Mouse (Mus musculus) neural tube, embryonic 15.5 days (tissue): ENCODE data around the gene Abhd15. TPM values are rescaled to one million over a fixed set of nuclear protein-coding genes. Genes with fewer than 3 reads are reported as not detected.
A peak's percentile ranks its signal among the peaks of the same experiment; 100 is the strongest.

Experiments
- ATAC-seq: fragments of 200-750 bp; cut with Nextera tagmentation; 2 replicates; pipeline ENCODE4 v1.8.0; 2017; ENCODE audit warnings: mild to moderate bottlenecking, moderate TSS enrichment, moderate library complexity; ENCODE audit not compliant: low FRiP score
- H3K27ac ChIP-seq: fragments of 300-500 bp; sonication (generic); replicated peaks from 2 replicates; pipeline ENCODE4 v1.5.1; 2015; ENCODE audit warnings: mild to moderate bottlenecking, inconsistent platforms
- H3K27me3 ChIP-seq: fragments of 300-500 bp; sonication (generic); replicated peaks from 2 replicates; pipeline ENCODE4 v1.6.1; 2015; ENCODE audit warnings: inconsistent platforms
- H3K36me3 ChIP-seq: fragments of 300-500 bp; sonication (generic); 2 replicates; pipeline ENCODE4 v1.6.1; 2015; ENCODE audit warnings: inconsistent platforms
- H3K4me1 ChIP-seq: fragments of 300-500 bp; sonication (generic); 2 replicates; pipeline ENCODE4 v1.6.1; 2015; ENCODE audit warnings: inconsistent platforms
- H3K4me2 ChIP-seq: fragments of 300-500 bp; sonication (generic); 2 replicates; pipeline ENCODE4 v1.6.1; 2015; ENCODE audit warnings: inconsistent platforms, mild to moderate bottlenecking, moderate library complexity
- H3K4me3 ChIP-seq: fragments of 300-500 bp; sonication (generic); replicated peaks from 2 replicates; pipeline ENCODE4 v1.5.1; 2015; ENCODE audit warnings: mild to moderate bottlenecking, inconsistent platforms
- H3K9ac ChIP-seq: fragments of 300-500 bp; sonication (generic); replicated peaks from 2 replicates; pipeline ENCODE4 v1.6.1; 2015; ENCODE audit warnings: mild to moderate bottlenecking, inconsistent platforms
- H3K9me3 ChIP-seq: fragments of 300-500 bp; sonication (generic); replicated peaks from 2 replicates; pipeline ENCODE4 v1.6.1; 2016; ENCODE audit warnings: inconsistent platforms
- WGBS: fragments of 180-500 bp; shearing (Covaris S2); methylation state at CpG from one replicate; pipeline ENCODE4 v1.1.7; 2015; ENCODE audit warnings: mixed read lengths; 5-methylcytosine and 5-hydroxymethylcytosine counted together
- polyA plus RNA-seq: library from polyadenylated mRNA; unstranded; fragments of >200 nt; fragmentation: Nextera tagmentation; extraction: Ambion mirVana; gene quantifications from 2 replicates; pipeline ENCODE4 v1.2.1, GENCODE M21; 2015

Gene Abhd15
- polyA plus RNA-seq, 1 experiment from 2014 or later: 2.1 TPM

GRCm38 (mm10) chr11:77485229-77485628, 29.7 kb upstream of the Abhd15 start:
- WGBS: 14% methylated on average over 6 of the region's 6 CpGs
- Histone ChIP-seq H3K4me2 (peak overlapping the region; percentile 94), H3K36me3 (no peaks in the 10 kb centered on the region), H3K27me3 (no peaks in the 10 kb centered on the region), H3K27ac (peak overlapping the region; percentile 45; the same call in 1 of the 2 replicates), H3K4me3 (no peak overlapping the region), H3K9ac (0 out of 2 replicates have a peak overlapping the region, but pooled peaks have one; percentile 8), H3K4me1 (peaks cover 66% of the 10 kb centered on the region), H3K9me3 (no peaks in the 10 kb centered on the region)
- ATAC-seq: no peak

GRCm38 (mm10) chr11:77486798-77487197, 28.1 kb upstream of the Abhd15 start:
- Histone ChIP-seq H3K27ac (peak overlapping the region; percentile 41), H3K9me3 (no peaks in the 10 kb centered on the region), H3K4me2 (peak overlapping the region; percentile 94), H3K4me1 (peaks cover 82% of the 10 kb centered on the region), H3K36me3 (no peaks in the 10 kb centered on the region), H3K27me3 (no peaks in the 10 kb centered on the region), H3K9ac (peak overlapping the region; percentile 93), H3K4me3 (peak overlapping the region; percentile 87)
- ATAC-seq: no peak
- WGBS: 19% methylated on average over 5 of the region's 5 CpGs

GRCm38 (mm10) chr11:77488771-77489581, 25.9 kb upstream of the Abhd15 start:
- no peaks in the 10 kb centered on the region for H3K36me3 ChIP-seq
- H3K9ac ChIP-seq: peak overlapping the region; percentile 93
- H3K9me3 ChIP-seq: no peaks in the 10 kb centered on the region
- H3K4me2 ChIP-seq: peak overlapping the region; percentile 94
- peak overlapping the region; percentile 91 for H3K27ac ChIP-seq
- H3K4me3 ChIP-seq: peak overlapping the region; percentile 87
- no peaks in the 10 kb centered on the region for H3K27me3 ChIP-seq
- peaks cover 82% of the 10 kb centered on the region for H3K4me1 ChIP-seq
- no peak for ATAC-seq
- WGBS: 2% methylated on average over 55 of the region's 55 CpGs

GRCm38 (mm10) chr11:77489591-77490235, 25.2 kb upstream of the Abhd15 start, which contains the start of gene Ankrd13b:
TSS of gene Ankrd13b (minus strand) at chr11:77489678.
- Histone ChIP-seq H3K9me3 (no peaks in the 10 kb centered on the region), H3K4me2 (peak within 1 kb of the TSS; percentile 94), H3K27ac (peak within 1 kb of the TSS; percentile 91), H3K36me3 (no peaks in the 10 kb centered on the region), H3K9ac (peak within 1 kb of the TSS; percentile 93), H3K27me3 (no peaks in the 10 kb centered on the region), H3K4me3 (peak within 1 kb of the TSS; percentile 87), H3K4me1 (peaks cover 82% of the 10 kb centered on the region)
- under 1% methylated on average over 62 of the region's 87 CpGs for WGBS
- peak; percentile 74 for ATAC-seq

GRCm38 (mm10) chr11:77490451-77490850, 24.5 kb upstream of the Abhd15 start:
- peak overlapping the region; percentile 94 for H3K4me2 ChIP-seq
- peak overlapping the region; percentile 91 for H3K27ac ChIP-seq
- H3K9ac ChIP-seq: peak overlapping the region; percentile 93
- no peaks in the 10 kb centered on the region for H3K36me3 ChIP-seq
- no peak for ATAC-seq
- H3K9me3 ChIP-seq: no peaks in the 10 kb centered on the region
- peaks cover 82% of the 10 kb centered on the region for H3K4me1 ChIP-seq
- peak overlapping the region; percentile 87 for H3K4me3 ChIP-seq
- no peaks in the 10 kb centered on the region for H3K27me3 ChIP-seq
- WGBS: 65% methylated on average over 6 of the region's 6 CpGs

- peak; percentile 53 for ATAC-seq
- peak overlapping the region; percentile 89 for H3K9ac ChIP-seq
- peak overlapping the region; percentile 94 for H3K4me2 ChIP-seq
- H3K27ac ChIP-seq: peak overlapping the region; percentile 91
- no peaks in the 10 kb centered on the region for H3K9me3 ChIP-seq
- no peaks in the 10 kb centered on the region for H3K27me3 ChIP-seq
- 0% methylated on average over 13 of the region's 13 CpGs for WGBS
- H3K4me3 ChIP-seq: peak overlapping the region; percentile 87
- H3K4me1 ChIP-seq: peaks cover 82% of the 10 kb centered on the region
- H3K36me3 ChIP-seq: no peaks in the 10 kb centered on the region
Measured at GRCm38 (mm10) chr11:77491123-77491501, 23.8 kb upstream of the Abhd15 start.

GRCm38 (mm10) chr11:77491502-77492291, 23.2 kb upstream of the Abhd15 start:
- Histone ChIP-seq H3K9me3 (no peaks in the 10 kb centered on the region), H3K4me2 (peak overlapping the region; percentile 94), H3K4me3 (peak overlapping the region; percentile 87), H3K36me3 (no peaks in the 10 kb centered on the region), H3K9ac (peak overlapping the region; percentile 89), H3K27ac (peak overlapping the region; percentile 91), H3K4me1 (peaks cover 79% of the 10 kb centered on the region), H3K27me3 (no peaks in the 10 kb centered on the region)
- under 1% methylated on average over 23 of the region's 23 CpGs for WGBS
- peak; percentile 37 for ATAC-seq

GRCm38 (mm10) chr11:77492311-77492871, 22.5 kb upstream of the Abhd15 start:
- H3K4me3 ChIP-seq: peak overlapping the region; percentile 87
- H3K27ac ChIP-seq: peak overlapping the region; percentile 91
- H3K27me3 ChIP-seq: no peaks in the 10 kb centered on the region
- ATAC-seq: no peak
- peaks cover 75% of the 10 kb centered on the region for H3K4me1 ChIP-seq
- no peaks in the 10 kb centered on the region for H3K9me3 ChIP-seq
- H3K36me3 ChIP-seq: no peaks in the 10 kb centered on the region
- H3K4me2 ChIP-seq: peak overlapping the region; percentile 94
- under 1% methylated on average over 18 of the region's 18 CpGs for WGBS
- H3K9ac ChIP-seq: peak overlapping the region; percentile 89

- H3K36me3 ChIP-seq: no peaks in the 10 kb centered on the region
- peak overlapping the region; percentile 94 for H3K4me2 ChIP-seq
- 1% methylated on average over 31 of the region's 32 CpGs for WGBS
- H3K9me3 ChIP-seq: no peaks in the 10 kb centered on the region
- H3K4me1 ChIP-seq: peaks cover 74% of the 10 kb centered on the region
- H3K4me3 ChIP-seq: peak overlapping the region; percentile 87
- H3K27me3 ChIP-seq: no peaks in the 10 kb centered on the region
- peak overlapping the region; percentile 91 for H3K27ac ChIP-seq
- ATAC-seq: peak; percentile 74
- H3K9ac ChIP-seq: peak overlapping the region; percentile 89
Measured at GRCm38 (mm10) chr11:77492911-77493332, 22.0 kb upstream of the Abhd15 start.

- H3K4me1 ChIP-seq: peaks cover 74% of the 10 kb centered on the region
- WGBS: 2% methylated on average over 53 of the region's 74 CpGs
Measured at GRCm38 (mm10) chr11:77493512-77494343, 21.2 kb upstream of the Abhd15 start, which contains the start of gene Git1. TSS of gene Git1 (plus strand) at chr11:77493562.

More at GRCm38 (mm10) chr11:77493512-77494343, 21.2 kb upstream of the Abhd15 start, which contains the start of gene Git1:
- Histone ChIP-seq H3K27ac (peak within 1 kb of the TSS; percentile 91), H3K4me3 (peak within 1 kb of the TSS; percentile 87), H3K27me3 (no peaks in the 10 kb centered on the region), H3K9me3 (no peaks in the 10 kb centered on the region), H3K36me3 (no peaks in the 10 kb centered on the region), H3K4me2 (peak within 1 kb of the TSS; percentile 94), H3K9ac (peak within 1 kb of the TSS; percentile 89)
- no peak for ATAC-seq
